Mouse (Mus musculus): ENCODE data around the gene Nt5c.
"Not testable (repeated sequence)": the region's sequence is repeated elsewhere in the genome, so short reads cannot be mapped to it uniquely, and the experiment has no call there.

Gene Nt5c

DNA sequence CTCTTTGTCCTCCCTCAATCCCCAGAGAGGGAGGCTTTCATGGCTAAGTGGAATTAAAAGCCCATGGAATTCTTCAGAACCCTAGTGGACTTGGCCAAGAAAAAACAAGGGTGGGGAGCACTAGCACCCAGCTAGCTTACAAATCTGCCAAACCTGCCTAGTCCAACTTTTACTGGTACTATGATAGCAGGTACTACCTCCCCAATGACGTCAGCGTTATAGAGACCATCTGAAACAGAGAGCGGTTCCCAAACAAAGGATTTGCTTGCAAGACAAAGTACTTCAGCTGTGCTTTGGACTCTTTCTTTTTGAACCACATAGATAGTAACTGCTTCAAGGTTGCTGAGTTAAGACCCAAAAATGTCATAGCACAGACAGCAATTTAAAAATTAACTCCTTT is 20.3 kb upstream of the Nt5c start:
- CTCF ChIA-PET: interaction anchor here (0.6 to 1.1 kb wide), 2 partner anchors 14 to 20 kb away, joined by 3 to 4 read pairs; partner anchors contain the start of gene Nt5c

DNA sequence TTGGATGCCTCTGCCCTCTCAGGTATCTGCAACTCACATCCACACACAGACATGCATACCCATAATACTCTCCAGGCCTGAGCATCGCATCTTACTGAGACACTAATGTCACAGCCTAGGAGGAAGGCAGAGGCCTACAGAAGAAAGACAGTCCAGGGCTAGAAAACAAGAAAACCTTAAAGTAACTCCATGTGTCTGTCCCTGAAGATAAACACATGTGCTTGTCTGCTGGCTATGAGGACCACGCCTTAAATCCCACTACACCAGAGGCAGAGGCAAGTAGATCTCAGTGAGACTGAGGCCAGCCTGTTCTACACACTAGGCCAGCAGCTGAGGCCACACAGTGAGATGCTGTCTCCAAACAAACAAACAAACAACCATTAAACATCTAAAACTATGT is 19.5 kb upstream of the Nt5c start:
- CTCF ChIA-PET: interaction anchor here (0.6 kb wide), 1 partner anchor 15 kb away, joined by 3 read pairs; no protein-coding TSS in a partner anchor

- CTCF ChIA-PET: no interaction called here
Observed at GRCm38 (mm10) chr11:115510507-115510888, 18.8 kb upstream of the Nt5c start.

- CTCF ChIA-PET: no interaction called here
Observed at GRCm38 (mm10) chr11:115509773-115510506, 18.3 kb upstream of the Nt5c start.

- CTCF ChIA-PET: no interaction called here
Observed at GRCm38 (mm10) chr11:115508061-115508460, 16.4 kb upstream of the Nt5c start.

- CTCF ChIA-PET: no interaction called here
Observed at GRCm38 (mm10) chr11:115506586-115506985, 14.9 kb upstream of the Nt5c start.

DNA sequence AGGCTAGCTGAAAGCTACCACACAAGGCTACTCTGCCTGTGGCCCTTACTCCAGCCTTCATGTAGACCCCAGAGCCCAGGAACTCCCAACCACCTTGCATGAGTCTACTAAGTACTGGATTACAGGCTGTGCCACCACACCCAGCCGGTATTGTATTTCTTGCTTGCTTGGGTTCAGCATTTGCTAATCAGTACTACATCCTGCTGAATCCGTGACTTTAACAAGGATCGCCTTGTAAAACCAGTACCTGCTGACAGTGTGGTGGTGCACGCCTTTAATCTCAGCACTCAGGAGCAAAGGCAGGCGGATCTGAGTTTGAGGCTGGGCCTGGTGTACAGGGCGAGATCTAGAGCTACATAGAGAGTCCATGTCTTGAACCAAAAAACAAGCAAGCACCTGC is 11.0 kb upstream of the Nt5c start:
- CTCF ChIA-PET: no interaction called here

DNA sequence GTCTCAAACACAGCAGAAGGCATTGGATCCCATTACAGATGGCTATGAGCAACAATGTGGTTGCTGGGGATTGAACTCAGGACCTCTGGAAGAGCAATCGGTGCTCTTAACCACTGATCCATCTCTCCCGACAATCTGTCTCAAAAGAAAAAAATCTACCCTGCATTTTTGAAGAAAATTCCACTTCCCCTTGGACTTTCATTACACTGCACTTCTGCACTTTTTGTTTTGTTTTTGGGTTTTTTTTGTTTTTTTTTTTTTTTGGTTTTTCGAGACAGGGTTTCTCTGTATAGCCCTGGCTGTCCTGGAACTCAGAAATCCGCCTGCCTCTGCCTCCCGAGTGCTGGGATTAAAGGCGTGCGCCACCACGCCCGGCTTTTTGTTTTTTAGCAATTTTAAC is 4.9 kb upstream of the Nt5c start:
- CTCF ChIA-PET: not testable (repeated sequence)

DNA sequence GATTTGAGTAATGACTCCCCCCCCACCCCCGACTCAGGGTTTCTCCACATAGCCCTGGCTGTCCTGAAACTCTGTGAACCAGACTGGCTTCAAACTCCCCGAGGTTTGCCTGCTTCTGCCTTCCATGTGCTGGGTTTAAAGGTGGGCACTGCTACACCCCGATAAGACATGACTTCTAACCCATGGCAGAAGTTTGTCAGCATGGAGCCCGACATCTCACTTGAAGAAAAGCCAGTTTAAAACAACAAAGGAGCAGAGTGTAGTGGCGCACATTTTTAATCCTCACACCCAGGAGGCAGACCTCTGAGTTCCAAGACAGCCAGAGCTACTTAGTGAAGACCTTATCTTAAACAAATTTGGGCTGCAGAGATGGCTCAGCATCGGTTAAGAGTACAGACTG is 725 bp upstream of the Nt5c start:
- CTCF ChIA-PET: interaction anchor here (1.3 kb wide), 1 partner anchor 20 kb away, joined by 4 read pairs; no protein-coding TSS in a partner anchor

- CTCF ChIA-PET: interaction anchor here (0.6 to 1.5 kb wide), 2 partner anchors 11 to 513 kb away, joined by 3 to 7 read pairs; no protein-coding TSS in a partner anchor
Observed at GRCm38 (mm10) chr11:115490441-115491355, 964 bp downstream of the Nt5c start.

DNA sequence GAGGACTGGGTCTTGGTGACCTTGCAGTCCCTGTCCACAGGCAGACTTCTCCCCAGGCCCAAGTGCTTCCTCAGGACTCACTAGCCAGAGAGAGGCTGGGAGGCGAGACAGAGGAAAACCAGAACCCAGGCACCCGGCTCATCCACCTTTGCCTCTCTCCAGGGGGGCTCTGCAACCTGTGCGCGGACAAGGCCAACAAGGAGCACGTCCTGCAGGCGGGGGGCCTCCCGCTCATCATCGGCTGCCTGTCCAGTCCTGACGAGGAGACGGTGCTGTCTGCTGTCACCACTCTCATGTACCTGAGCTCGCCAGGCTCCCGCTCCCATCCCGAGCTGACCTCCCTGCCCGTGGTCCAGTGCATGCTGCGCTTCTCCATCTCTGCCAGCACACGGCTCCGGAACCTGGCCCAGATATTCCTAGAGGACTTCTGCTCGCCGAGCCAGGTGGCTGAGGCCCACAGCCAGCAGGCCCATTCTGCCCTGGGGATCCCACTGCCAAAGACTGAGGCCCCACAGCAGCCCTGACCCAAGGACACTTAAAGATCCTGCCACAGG is 3.0 kb downstream of the Nt5c start:
- CTCF ChIA-PET: interaction anchor here (0.5 to 0.6 kb wide), 2 partner anchors 16 to 133 kb away, joined by 3 to 8 read pairs; no protein-coding TSS in a partner anchor

GRCm38 (mm10) chr11:115485155-115485554 is 6.5 kb downstream of the Nt5c start:
- CTCF ChIA-PET: no interaction called here

- CTCF ChIA-PET: no interaction called here
Observed at GRCm38 (mm10) chr11:115483726-115484125, 7.9 kb downstream of the Nt5c start.

DNA sequence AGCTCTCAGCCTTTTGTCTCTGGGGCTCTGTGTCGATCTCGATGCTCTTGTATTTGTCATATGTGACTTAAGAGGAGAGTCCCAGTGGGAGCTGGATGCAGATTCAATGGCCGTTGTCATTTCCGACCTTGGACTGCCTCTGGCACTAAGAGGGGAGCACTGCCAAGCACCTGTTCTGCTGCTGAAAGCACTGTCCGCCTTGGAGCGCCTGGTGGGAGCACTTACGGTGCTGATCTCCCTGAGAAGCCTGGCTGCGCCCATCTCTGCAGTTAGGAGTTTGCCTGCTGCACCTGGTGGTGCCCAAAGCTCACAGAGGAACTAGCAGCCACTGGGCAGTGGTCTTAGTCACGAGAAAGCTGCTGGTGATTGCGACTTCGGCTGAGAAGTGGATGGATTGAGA is 8.4 kb downstream of the Nt5c start:
- CTCF ChIA-PET: no interaction called here

- CTCF ChIA-PET: interaction anchor here (0.6 kb wide), 1 partner anchor 149 kb away, joined by 5 read pairs; no protein-coding TSS in a partner anchor
Observed at GRCm38 (mm10) chr11:115481553-115482259, 10.0 kb downstream of the Nt5c start.

DNA sequence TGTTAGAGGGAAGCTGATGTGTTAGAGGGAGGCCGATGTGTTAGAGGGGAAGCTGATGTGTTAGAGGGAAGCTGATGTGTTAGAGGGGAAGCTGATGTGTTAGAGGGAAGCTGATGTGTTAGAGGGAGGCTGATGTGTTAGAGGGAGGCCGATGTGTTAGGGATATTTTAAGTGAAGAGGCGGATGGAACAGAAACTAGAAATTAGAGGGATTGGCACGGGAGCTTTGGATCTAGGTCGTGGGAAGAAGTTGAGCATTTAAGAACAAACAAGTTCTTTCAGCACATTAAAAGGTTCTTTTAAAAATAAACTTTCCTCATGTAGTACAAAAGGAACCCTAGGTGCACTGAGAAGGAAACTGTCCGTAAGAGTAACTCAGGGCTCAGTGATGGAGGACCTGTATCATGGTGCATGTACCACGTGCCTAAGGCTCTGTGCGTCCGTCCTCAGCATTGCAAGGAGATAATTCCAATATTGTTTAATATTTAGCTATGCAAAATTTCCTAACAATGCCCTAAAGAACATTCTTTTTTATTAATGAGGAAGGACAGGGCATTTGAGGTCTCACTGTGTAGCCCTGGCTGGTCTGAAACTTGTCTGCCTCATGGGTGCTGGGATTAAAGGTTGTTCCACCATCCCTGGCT is 13.2 kb downstream of the Nt5c start:
- CTCF ChIA-PET: interaction anchor here (0.5 to 0.7 kb wide), 3 partner anchors 66 to 172 kb away, joined by 3 to 8 read pairs (median 4); no protein-coding TSS in a partner anchor

- CTCF ChIA-PET: interaction anchor here (0.6 to 1.0 kb wide), 2 partner anchors 14 to 749 kb away, joined by 3 read pairs; partner anchors contain the start of gene Nt5c
Observed at GRCm38 (mm10) chr11:115477388-115477787, 14.3 kb downstream of the Nt5c start.

DNA sequence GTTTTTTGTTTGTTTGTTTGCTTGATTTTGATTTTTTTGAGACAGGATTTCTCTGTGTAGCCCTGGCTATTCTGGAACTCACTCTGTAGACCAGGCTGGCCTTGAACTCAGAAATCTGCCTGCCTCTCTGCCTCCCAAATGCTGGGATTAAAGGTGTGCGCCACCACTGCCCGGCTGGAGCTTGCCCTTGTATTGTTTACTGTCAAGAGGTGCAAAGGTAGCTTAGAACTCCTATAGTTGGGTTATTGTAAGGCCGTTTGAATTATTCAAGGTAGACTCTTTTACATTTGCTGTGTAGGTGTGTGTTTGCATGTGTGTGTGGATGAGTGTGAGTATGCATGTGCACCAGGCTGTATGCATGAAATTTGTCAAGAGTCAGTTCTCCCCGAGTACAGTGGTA is 15.0 kb downstream of the Nt5c start:
- CTCF ChIA-PET: interaction anchor here (1.0 kb wide), 1 partner anchor 15 kb away, joined by 3 read pairs; the partner anchor contains the start of gene Nt5c

DNA sequence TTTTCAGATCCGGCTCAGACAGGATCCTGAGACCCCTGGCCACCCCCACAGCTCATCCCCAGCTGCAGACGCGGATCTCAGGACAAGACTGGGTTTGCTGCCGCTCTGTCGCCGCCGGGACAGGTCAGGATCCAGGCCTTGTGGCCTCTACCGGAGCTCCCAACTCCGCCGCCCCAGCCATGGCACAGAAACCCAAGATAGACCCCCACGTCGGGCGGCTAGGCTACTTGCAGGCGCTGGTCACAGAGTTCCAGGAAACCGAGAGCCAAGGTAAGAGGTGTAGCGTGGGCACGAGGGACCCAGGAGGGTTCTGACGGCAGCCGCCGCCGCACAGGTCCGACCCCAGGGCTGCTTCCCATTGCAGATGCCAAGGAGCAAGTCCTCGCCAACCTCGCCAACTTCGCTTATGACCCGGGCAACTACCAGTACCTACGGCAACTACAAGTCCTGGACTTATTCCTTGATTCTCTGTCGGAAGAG is 15.9 kb downstream of the Nt5c start:
- CTCF ChIA-PET: interaction anchor here (0.6 to 0.9 kb wide), 3 partner anchors 10 to 153 kb away, joined by 3 read pairs; no protein-coding TSS in a partner anchor

DNA sequence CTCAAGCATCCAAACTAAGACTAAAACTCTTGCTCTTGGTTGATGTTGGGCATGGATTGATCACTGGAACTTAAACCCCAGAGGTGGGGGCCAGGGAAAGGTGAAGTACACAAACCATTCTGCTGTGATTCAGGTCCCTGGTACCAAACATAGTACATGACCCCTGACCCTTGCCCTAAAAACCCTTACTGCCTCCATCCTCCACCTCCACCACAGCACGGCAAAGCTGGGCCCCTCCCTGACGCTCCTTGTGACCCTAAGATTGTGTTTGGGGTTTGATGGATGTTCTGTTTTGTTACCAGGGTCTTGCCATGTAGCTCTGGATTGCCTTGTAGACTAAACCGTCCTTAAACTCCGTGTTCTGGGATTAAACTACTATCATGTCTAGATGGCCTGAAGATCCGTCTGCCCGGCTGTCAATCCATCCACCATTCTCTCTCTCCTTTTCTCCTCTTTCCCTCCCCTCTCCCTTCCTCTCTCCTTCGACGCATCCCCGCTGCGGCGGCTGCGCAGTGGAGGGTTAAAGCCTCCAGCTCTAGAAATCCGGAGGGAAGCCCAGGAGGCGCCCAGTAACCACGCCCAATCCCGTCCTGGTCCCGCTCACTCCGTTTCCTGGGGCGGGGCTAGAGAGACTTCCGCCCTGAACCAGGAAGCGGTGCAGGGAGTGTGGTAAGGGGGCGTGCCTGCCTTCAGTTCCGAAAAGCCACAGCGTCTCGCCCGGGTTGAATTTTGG is 16.5 kb downstream of the Nt5c start, which contains the start of gene Armc7:
Armc7 (plus strand) TSS at position 643 of the 733 bp plus-strand sequence.
- CTCF ChIA-PET: interaction anchor here (0.6 to 1.1 kb wide), 4 partner anchors 9 to 153 kb away, joined by 3 to 5 read pairs (median 3); no protein-coding TSS in a partner anchor
